Comparison of ENCODE assay signal across 10 mouse cellular contexts in genomic region chr11:69687061-69687460, GRCm38 (mm10). TPM values are rescaled to one million over a fixed set of nuclear protein-coding genes. Genes with fewer than 3 reads are reported as not detected.
DNase-seq lines count a peak whose midpoint lies in the region; ATAC-seq lines count a peak whose summit lies in the region.
"Had no signal": no experiment of that assay in that cellular context is flagged by ENCODE, and none has a peak within 500 bp of the region (broad histone marks: within the 10 kb centered on the region; RNA-seq: fewer than 3 reads in every experiment).

No protein-coding gene starts in this region.

- H3K4me3 ChIP-seq in forebrain, embryonic 12.5 days (replicated peaks) = no peak overlapping the region
- H3K4me3 ChIP-seq in forebrain, embryonic 16.5 days (replicated peaks; ENCODE audit: low read length) = no peak overlapping the region
- no peak overlapping the region for H3K4me3 ChIP-seq in kidney, embryonic 14.5 days (ENCODE audit: low read length)
- no peak overlapping the region for H3K4me3 ChIP-seq in neural tube, embryonic 13.5 days
- H3K4me3 ChIP-seq in neural tube, embryonic 15.5 days (replicated peaks) = no peak overlapping the region
- H3K4me3 ChIP-seq: liver, embryonic 15.5 days had no signal

- H3K27me3 ChIP-seq in forebrain, embryonic 12.5 days = peaks cover 17% of the 10 kb centered on the region; the same call in 1 of the 2 replicates
- no peaks in the 10 kb centered on the region for H3K27me3 ChIP-seq in forebrain, embryonic 16.5 days (replicated peaks; ENCODE audit: control insufficient read depth, insufficient read depth, low read length)
- H3K27me3 ChIP-seq in kidney, embryonic 14.5 days (ENCODE audit: control insufficient read depth, insufficient read depth, low read length) = no peaks in the 10 kb centered on the region
- H3K27me3 ChIP-seq in neural tube, embryonic 13.5 days = no peaks in the 10 kb centered on the region
- H3K27me3 ChIP-seq in neural tube, embryonic 15.5 days (replicated peaks) = no peaks in the 10 kb centered on the region; the same call in 1 of the 2 replicates
- H3K27me3 ChIP-seq: liver, embryonic 15.5 days had no signal

- DNase-seq in kidney, postnatal 14 days = no peak
- no peak for DNase-seq in left cerebral cortex, adult 8-10 months (ENCODE audit: low spot score in 2 of 2)
- no peak for DNase-seq in urinary bladder, adult 18-20 months (ENCODE audit: low spot score in 2 of 2)
- DNase-seq: adrenal gland, adult 8-10 months had no signal

- no peak for ATAC-seq in forebrain, embryonic 12.5 days (ENCODE audit: low FRiP score)
- ATAC-seq in forebrain, embryonic 16.5 days = no peak
- ATAC-seq in kidney, embryonic 14.5 days (ENCODE audit: low FRiP score, low TSS enrichment) = no peak
- ATAC-seq in neural tube, embryonic 13.5 days (ENCODE audit: low read depth) = no peak
- ATAC-seq in neural tube, embryonic 15.5 days (ENCODE audit: low FRiP score) = no peak

- H3K4me2 ChIP-seq in forebrain, embryonic 12.5 days = no peak overlapping the region
- no peak overlapping the region for H3K4me2 ChIP-seq in forebrain, embryonic 16.5 days (ENCODE audit: low read length)
- H3K4me2 ChIP-seq in kidney, embryonic 14.5 days (replicated peaks; ENCODE audit: low read depth, low read length) = no peak overlapping the region
- H3K4me2 ChIP-seq in neural tube, embryonic 13.5 days = no peak overlapping the region
- no peak overlapping the region; the same call in 1 of the 2 replicates for H3K4me2 ChIP-seq in neural tube, embryonic 15.5 days
- H3K4me2 ChIP-seq: liver, embryonic 15.5 days had no signal

- 0 out of 2 replicates have a peak overlapping the region, but pooled peaks have one; percentile 25 for H3K9ac ChIP-seq in forebrain, embryonic 12.5 days
- no peak overlapping the region for H3K9ac ChIP-seq in forebrain, embryonic 16.5 days (replicated peaks; ENCODE audit: low read depth, low read length)
- H3K9ac ChIP-seq in kidney, embryonic 14.5 days (ENCODE audit: low read depth, low read length) = 0 out of 2 replicates have a peak overlapping the region, but pooled peaks have one; percentile 12
- H3K9ac ChIP-seq in neural tube, embryonic 13.5 days = 0 out of 2 replicates have a peak overlapping the region, but pooled peaks have one; percentile 34
- H3K9ac ChIP-seq in neural tube, embryonic 15.5 days (replicated peaks) = no peak overlapping the region
- H3K9ac ChIP-seq: liver, embryonic 15.5 days had no signal

- H3K9me3 ChIP-seq in forebrain, embryonic 12.5 days = no peaks in the 10 kb centered on the region
- H3K9me3 ChIP-seq in forebrain, embryonic 16.5 days (ENCODE audit: control insufficient read depth, low read length) = no peaks in the 10 kb centered on the region
- no peaks in the 10 kb centered on the region for H3K9me3 ChIP-seq in kidney, embryonic 14.5 days (ENCODE audit: control insufficient read depth, low read length)
- H3K9me3 ChIP-seq in neural tube, embryonic 13.5 days = no peaks in the 10 kb centered on the region
- no peaks in the 10 kb centered on the region for H3K9me3 ChIP-seq in neural tube, embryonic 15.5 days (replicated peaks)
- H3K9me3 ChIP-seq: liver, embryonic 15.5 days had no signal

- peaks cover 16% of the 10 kb centered on the region for H3K4me1 ChIP-seq in forebrain, embryonic 12.5 days
- peaks cover 24% of the 10 kb centered on the region for H3K4me1 ChIP-seq in forebrain, embryonic 16.5 days (replicated peaks; ENCODE audit: control insufficient read depth, insufficient read depth, low read length)
- H3K4me1 ChIP-seq in kidney, embryonic 14.5 days (ENCODE audit: control insufficient read depth, insufficient read depth, low read length) = peaks cover 23% of the 10 kb centered on the region; the same call in 1 of the 2 replicates
- H3K4me1 ChIP-seq in neural tube, embryonic 13.5 days (replicated peaks) = peaks cover 26% of the 10 kb centered on the region
- H3K4me1 ChIP-seq in neural tube, embryonic 15.5 days = peaks cover 34% of the 10 kb centered on the region

- WGBS in forebrain, embryonic 12.5 days = 67% methylated on average over 5 of the region's 5 CpGs
- WGBS in forebrain, embryonic 16.5 days = 61% methylated on average over 5 of the region's 5 CpGs
- WGBS in kidney, embryonic 14.5 days = 54% methylated on average over 5 of the region's 5 CpGs
- 65% methylated on average over 5 of the region's 5 CpGs for WGBS in neural tube, embryonic 13.5 days
- WGBS in neural tube, embryonic 15.5 days = 55% methylated on average over 5 of the region's 5 CpGs

- no peaks in the 10 kb centered on the region for H3K36me3 ChIP-seq in forebrain, embryonic 12.5 days (replicated peaks)
- no peaks in the 10 kb centered on the region for H3K36me3 ChIP-seq in forebrain, embryonic 16.5 days (ENCODE audit: control insufficient read depth, insufficient read depth)
- H3K36me3 ChIP-seq in kidney, embryonic 14.5 days (ENCODE audit: control insufficient read depth, insufficient read depth, low read length) = no peaks in the 10 kb centered on the region
- no peaks in the 10 kb centered on the region for H3K36me3 ChIP-seq in neural tube, embryonic 13.5 days
- H3K36me3 ChIP-seq in neural tube, embryonic 15.5 days = no peaks in the 10 kb centered on the region
- H3K36me3 ChIP-seq: liver, embryonic 15.5 days had no signal

- no peak overlapping the region for H3K27ac ChIP-seq in forebrain, embryonic 12.5 days
- no peak overlapping the region for H3K27ac ChIP-seq in forebrain, embryonic 16.5 days (ENCODE audit: low read length)
- no peak overlapping the region for H3K27ac ChIP-seq in kidney, embryonic 14.5 days (ENCODE audit: low read depth, low read length)
- H3K27ac ChIP-seq in neural tube, embryonic 13.5 days (replicated peaks) = no peak overlapping the region
- H3K27ac ChIP-seq in neural tube, embryonic 15.5 days (replicated peaks) = no peak overlapping the region
- H3K27ac ChIP-seq: liver, embryonic 15.5 days had no signal

RNA-seq across cellular contexts. Expression of gene Tnfsf13, which starts 1.5 kb away (rescaled TPM):
- 0.26 TPM in 1 of 2 replicates, not detected in the other for polyA plus RNA-seq in forebrain, embryonic 12.5 days (2016; fragmentation: Nextera tagmentation; extraction: Ambion mirVana)
- 0.34 and 0.46 TPM in 2 replicates for polyA plus RNA-seq in forebrain, embryonic 16.5 days (2015; fragmentation: Nextera tagmentation; extraction: Ambion mirVana)
- 0.34 and 0.60 TPM in 2 replicates for polyA plus RNA-seq in kidney, embryonic 14.5 days (2014; fragmentation: Nextera tagmentation; extraction: Ambion mirVana)
- 0.74 and 0.77 TPM in 2 replicates for polyA plus RNA-seq in neural tube, embryonic 13.5 days (2015; fragmentation: Nextera tagmentation; extraction: Ambion mirVana)
- 0.19 and 0.43 TPM in 2 replicates for polyA plus RNA-seq in neural tube, embryonic 15.5 days (2015; fragmentation: Nextera tagmentation; extraction: Ambion mirVana)
- total RNA-seq in left cerebral cortex, adult 8-10 months (2022) = 1 to 10 TPM; 2.5 to 4.2 (median 3.2) TPM

RNA-seq across cellular contexts. Expression of gene Senp3, which starts 5.2 kb away (rescaled TPM):
- polyA plus RNA-seq in forebrain, embryonic 12.5 days (2016; fragmentation: Nextera tagmentation; extraction: Ambion mirVana) = 106 and 119 TPM in 2 replicates
- 97.0 and 115 TPM in 2 replicates for polyA plus RNA-seq in forebrain, embryonic 16.5 days (2015; fragmentation: Nextera tagmentation; extraction: Ambion mirVana)
- polyA plus RNA-seq in kidney, embryonic 14.5 days (2014; fragmentation: Nextera tagmentation; extraction: Ambion mirVana) = 95.2 and 102 TPM in 2 replicates
- 99.8 and 105 TPM in 2 replicates for polyA plus RNA-seq in neural tube, embryonic 13.5 days (2015; fragmentation: Nextera tagmentation; extraction: Ambion mirVana)
- polyA plus RNA-seq in neural tube, embryonic 15.5 days (2015; fragmentation: Nextera tagmentation; extraction: Ambion mirVana) = 90.8 and 109 TPM in 2 replicates
- 10 to 100 TPM; 72.6 to 96.8 (median 83.6) TPM for total RNA-seq in left cerebral cortex, adult 8-10 months (2022)

RNA-seq across cellular contexts. Expression of gene Tnfsf12, which starts 8.6 kb away (rescaled TPM):
- 1.3 and 1.6 TPM in 2 replicates for polyA plus RNA-seq in forebrain, embryonic 12.5 days (2016; fragmentation: Nextera tagmentation; extraction: Ambion mirVana)
- 1.1 and 1.2 TPM in 2 replicates for polyA plus RNA-seq in forebrain, embryonic 16.5 days (2015; fragmentation: Nextera tagmentation; extraction: Ambion mirVana)
- polyA plus RNA-seq in kidney, embryonic 14.5 days (2014; fragmentation: Nextera tagmentation; extraction: Ambion mirVana) = 6.9 and 8.6 TPM in 2 replicates
- 3.3 and 3.5 TPM in 2 replicates for polyA plus RNA-seq in neural tube, embryonic 13.5 days (2015; fragmentation: Nextera tagmentation; extraction: Ambion mirVana)
- 4.1 and 5.3 TPM in 2 replicates for polyA plus RNA-seq in neural tube, embryonic 15.5 days (2015; fragmentation: Nextera tagmentation; extraction: Ambion mirVana)
- 10 to 100 TPM; 10.2 to 15.1 (median 11.7) TPM for total RNA-seq in left cerebral cortex, adult 8-10 months (2022)

RNA-seq across cellular contexts. Expression of gene Tnfsfm13, which starts 8.8 kb away (rescaled TPM):
- polyA plus RNA-seq in forebrain, embryonic 12.5 days (2016; fragmentation: Nextera tagmentation; extraction: Ambion mirVana) = 0.51 and 0.84 TPM in 2 replicates
- polyA plus RNA-seq in forebrain, embryonic 16.5 days (2015; fragmentation: Nextera tagmentation; extraction: Ambion mirVana) = 0.81 and 1.2 TPM in 2 replicates
- polyA plus RNA-seq in kidney, embryonic 14.5 days (2014; fragmentation: Nextera tagmentation; extraction: Ambion mirVana) = 4.6 and 4.9 TPM in 2 replicates
- polyA plus RNA-seq in neural tube, embryonic 13.5 days (2015; fragmentation: Nextera tagmentation; extraction: Ambion mirVana) = 1.4 and 1.8 TPM in 2 replicates
- 1.8 and 2.3 TPM in 2 replicates for polyA plus RNA-seq in neural tube, embryonic 15.5 days (2015; fragmentation: Nextera tagmentation; extraction: Ambion mirVana)
- total RNA-seq in left cerebral cortex, adult 8-10 months (2022) = 1 to 10 TPM; 1.5 to 2.0 (median 1.8) TPM

RNA-seq across cellular contexts. Expression of gene Eif4a1, which starts 14.8 kb away (rescaled TPM):
- 694 and 751 TPM in 2 replicates for polyA plus RNA-seq in forebrain, embryonic 12.5 days (2016; fragmentation: Nextera tagmentation; extraction: Ambion mirVana)
- 563 and 599 TPM in 2 replicates for polyA plus RNA-seq in forebrain, embryonic 16.5 days (2015; fragmentation: Nextera tagmentation; extraction: Ambion mirVana)
- 729 and 1,177 TPM in 2 replicates for polyA plus RNA-seq in kidney, embryonic 14.5 days (2014; fragmentation: Nextera tagmentation; extraction: Ambion mirVana)
- polyA plus RNA-seq in neural tube, embryonic 13.5 days (2015; fragmentation: Nextera tagmentation; extraction: Ambion mirVana) = 525 and 528 TPM in 2 replicates
- polyA plus RNA-seq in neural tube, embryonic 15.5 days (2015; fragmentation: Nextera tagmentation; extraction: Ambion mirVana) = 437 and 477 TPM in 2 replicates
- total RNA-seq in left cerebral cortex, adult 8-10 months (2022) = 100 to 1,000 TPM; 268 to 307 (median 295) TPM

Comparison
In these comparisons a context has a peak if more than half of its experiments do, and no peak if none do; other contexts are left out.
1. H3K9ac ChIP-seq: peak in forebrain, embryonic 12.5 days (single experiment), kidney, embryonic 14.5 days (single experiment) and neural tube, embryonic 13.5 days (single experiment); none in forebrain, embryonic 16.5 days (single experiment) and neural tube, embryonic 15.5 days (single experiment).